Mouse (Mus musculus) ovary, postnatal 14 days (tissue): Measurements from ENCODE around the gene Dctn1.

ENCODE experiments used
- DNase-seq: peaks from one replicate; pipeline ENCODE4 v3.0.0; 2022; ENCODE audit warnings: low spot score

Dctn1 gene

GRCm38 (mm10) chr6:83165607-83166242 lies at the start of gene Dctn1:
TSS of gene Dctn1 (plus strand) at chr6:83165920.
- DNase-seq, result peak; percentile 93

GRCm38 (mm10) chr6:83116373-83117164 lies 49.2 kb upstream of the Dctn1 start:
- DNase-seq, result no peak

- DNase-seq, result no peak
These were observed 48.6 kb upstream of the Dctn1 start for GRCm38 (mm10) chr6:83117165-83117438.

GRCm38 (mm10) chr6:83117616-83118015 lies 48.1 kb upstream of the Dctn1 start:
- no peak for DNase-seq

- DNase-seq, result no peak
These were observed 47.4 kb upstream of the Dctn1 start for GRCm38 (mm10) chr6:83118369-83118768.

GRCm38 (mm10) chr6:83118825-83119733 lies 46.6 kb upstream of the Dctn1 start:
- DNase-seq, result no peak

GRCm38 (mm10) chr6:83119734-83120051 lies 46.0 kb upstream of the Dctn1 start:
- DNase-seq, result no peak

- peak; percentile 86 for DNase-seq
These were observed 44.5 kb upstream of the Dctn1 start, which contains the start of gene Wbp1 for GRCm38 (mm10) chr6:83120930-83121862. TSS of gene Wbp1 (minus strand) at chr6:83121559.

- no peak for DNase-seq
These were observed 43.6 kb upstream of the Dctn1 start for GRCm38 (mm10) chr6:83121863-83122710.

- no peak for DNase-seq
These were observed 42.8 kb upstream of the Dctn1 start for GRCm38 (mm10) chr6:83122961-83123360.

- DNase-seq, result peak; percentile 92
These were observed 40.8 kb upstream of the Dctn1 start for GRCm38 (mm10) chr6:83124851-83125312.

- DNase-seq, result no peak
These were observed 40.4 kb upstream of the Dctn1 start, which contains the start of gene Ino80b for GRCm38 (mm10) chr6:83125331-83125730. TSS of gene Ino80b (minus strand) at chr6:83125431.

- no peak for DNase-seq
These were observed 38.3 kb upstream of the Dctn1 start for GRCm38 (mm10) chr6:83127419-83127818.

GRCm38 (mm10) chr6:83131469-83132034 lies 34.2 kb upstream of the Dctn1 start:
- DNase-seq, result no peak

GRCm38 (mm10) chr6:83132176-83132919 lies 33.4 kb upstream of the Dctn1 start:
- no peak for DNase-seq

- no peak for DNase-seq
These were observed 31.5 kb upstream of the Dctn1 start for GRCm38 (mm10) chr6:83134226-83134625.

GRCm38 (mm10) chr6:83134951-83135513 lies 30.7 kb upstream of the Dctn1 start, which contains the start of gene Rtkn:
TSS of gene Rtkn (plus strand) at chr6:83135463.
- no peak for DNase-seq

- no peak for DNase-seq
These were observed 30.1 kb upstream of the Dctn1 start for GRCm38 (mm10) chr6:83135571-83136161.
